14 mouse cellular contexts compared by ENCODE assay signal in genomic region chr19:57600233-57600929, GRCm38 (mm10). TPM values are rescaled to one million over a fixed set of nuclear protein-coding genes. Genes with fewer than 3 reads are reported as not detected.
A peak's percentile ranks its signal among the peaks of the same experiment; 100 is the strongest.
DNase-seq lines count a peak whose midpoint lies in the region; ATAC-seq lines count a peak whose summit lies in the region.
"Had no signal": no experiment of that assay in that cellular context is flagged by ENCODE, and none has a peak within 500 bp of the region (broad histone marks: within the 10 kb centered on the region; RNA-seq: fewer than 3 reads in every experiment).

No protein-coding gene starts in this region.

- intact Hi-C loops in heart, postnatal 36 days (cut with DNase I) = no loop called here

- no peaks in the 10 kb centered on the region for H3K36me3 ChIP-seq in intestine, embryonic 15.5 days
- no peaks in the 10 kb centered on the region for H3K36me3 ChIP-seq in lung, embryonic 16.5 days (ENCODE audit: control insufficient read depth, insufficient read depth, low read length)
- H3K36me3 ChIP-seq: midbrain, embryonic 12.5 days had no signal

- no peak overlapping the region for H3K4me3 ChIP-seq in intestine, embryonic 15.5 days (replicated peaks)
- H3K4me3 ChIP-seq in lung, embryonic 16.5 days (ENCODE audit: low read length) = no peak overlapping the region
- H3K4me3 ChIP-seq: midbrain, embryonic 12.5 days had no signal

- DNase-seq in heart, adult 11 months = peak; percentile 89
- DNase-seq in heart, postnatal 36 days = no peak
- DNase-seq in 416B (ENCODE audit: low read depth) = peak; percentile 10
- no peak for DNase-seq in embryo, embryonic 10 days (ENCODE audit: low spot score)
- no peak for DNase-seq in left cerebral cortex, adult 8-10 months (ENCODE audit: low spot score in 2 of 2)
- DNase-seq in layer of hippocampus, adult 9-10 months (ENCODE audit: low spot score) = no peak
- DNase-seq: cerebellum, adult 9-11 months; gastrocnemius, postnatal 14 days; heart, postnatal 14 days; right cerebral cortex, postnatal 25 days; thymus, postnatal 14 days had no signal

- H3K4me2 ChIP-seq in intestine, embryonic 15.5 days (replicated peaks) = peak overlapping the region; percentile 15; the same call in 1 of the 2 replicates
- peak overlapping the region; percentile 34 for H3K4me2 ChIP-seq in lung, embryonic 16.5 days (ENCODE audit: low read depth, low read length)
- H3K4me2 ChIP-seq: midbrain, embryonic 12.5 days had no signal

- no peaks in the 10 kb centered on the region for H3K9me3 ChIP-seq in intestine, embryonic 15.5 days
- H3K9me3 ChIP-seq in lung, embryonic 16.5 days (ENCODE audit: control insufficient read depth, low read length) = no peaks in the 10 kb centered on the region
- H3K9me3 ChIP-seq: midbrain, embryonic 12.5 days had no signal

- 42% methylated on average over 16 of the region's 16 CpGs for WGBS in intestine, embryonic 15.5 days
- WGBS in lung, embryonic 16.5 days = 28% methylated on average over 16 of the region's 16 CpGs

- no peak overlapping the region for H3K27ac ChIP-seq in intestine, embryonic 15.5 days
- H3K27ac ChIP-seq in lung, embryonic 16.5 days (ENCODE audit: low read length) = peak overlapping the region; percentile 69
- H3K27ac ChIP-seq: midbrain, embryonic 12.5 days had no signal

- no peaks in the 10 kb centered on the region for H3K27me3 ChIP-seq in intestine, embryonic 15.5 days (replicated peaks)
- no peaks in the 10 kb centered on the region for H3K27me3 ChIP-seq in lung, embryonic 16.5 days (ENCODE audit: control insufficient read depth, insufficient read depth, low read depth, low read length)
- H3K27me3 ChIP-seq: midbrain, embryonic 12.5 days had no signal

- H3K9ac ChIP-seq in intestine, embryonic 15.5 days = no peak overlapping the region
- H3K9ac ChIP-seq in lung, embryonic 16.5 days (ENCODE audit: low read length) = no peak overlapping the region
- H3K9ac ChIP-seq: midbrain, embryonic 12.5 days had no signal

- H3K4me1 ChIP-seq in intestine, embryonic 15.5 days (replicated peaks) = peaks cover 5% of the 10 kb centered on the region
- peaks cover 7% of the 10 kb centered on the region for H3K4me1 ChIP-seq in lung, embryonic 16.5 days (replicated peaks; ENCODE audit: control insufficient read depth, insufficient read depth, low read length)

- no peak for ATAC-seq in intestine, embryonic 15.5 days
- ATAC-seq in lung, embryonic 16.5 days (ENCODE audit: low read depth) = peak; percentile 66; the same call in 1 of the 2 replicates

RNA-seq across cellular contexts. Expression of gene Atrnl1, which starts 10.5 kb away (rescaled TPM):
- 10 to 100 TPM; 15.4 to 15.8 TPM for total RNA-seq in heart, postnatal 36 days (2021)
- polyA plus RNA-seq in intestine, embryonic 15.5 days (2015; fragmentation: Nextera tagmentation; extraction: Ambion mirVana) = 4.1 and 4.6 TPM in 2 replicates
- polyA plus RNA-seq in lung, embryonic 16.5 days (2015; fragmentation: Nextera tagmentation; extraction: Ambion mirVana) = 5.0 and 5.1 TPM in 2 replicates
- total RNA-seq in left cerebral cortex, adult 8-10 months (2022) = 10 to 100 TPM; 89.3 to 99.2 (median 94.1) TPM

Comparison
In these comparisons a context has a peak if more than half of its experiments do, and no peak if none do; other contexts are left out.
1. DNase-seq: peak in heart, adult 11 months (single experiment) and 416B (single experiment); none in heart, postnatal 36 days (0 of 2), embryo, embryonic 10 days (single experiment), left cerebral cortex, adult 8-10 months (0 of 2) and layer of hippocampus, adult 9-10 months (single experiment).
2. RNA of gene Atrnl1, which starts 10.5 kb away (total RNA-seq): 89.3 to 99.2 TPM in left cerebral cortex, adult 8-10 months; 15.4 to 15.8 TPM in heart, postnatal 36 days; every median in the first group is over 4 times any median in the second.